Mouse (Mus musculus) erythroblast, adult 5-6 weeks (primary cell): Measurements from ENCODE around the gene Jun. TPM values are rescaled to one million over a fixed set of nuclear protein-coding genes. Genes with fewer than 3 reads are reported as not detected.

Experiments
- ATAC-seq: replicated peaks from 2 replicates; pipeline ENCODE4 v1.8.0; 2016; ENCODE audit warnings: moderate number of reproducible peaks, mild to moderate bottlenecking, moderate TSS enrichment, inconsistent platforms; ENCODE audit not compliant: poor library complexity, low FRiP score, severe bottlenecking
- total RNA-seq, 2 experiments: library from RNA; stranded (forward) in 1 of 2; stranded (reverse) in 1 of 2; fragments of 150-400 nt in 1 of 2; fragments of 200-764, 138-1000 nt in 1 of 2; gene quantifications; 2 replicates each; pipeline versions ENCODE4 v1.2.3 to v1.2.4; 2015 to 2017; ENCODE audit warnings: low replicate concordance in 2 of 2

Jun gene
- total RNA-seq (2015; ENCODE audit: low replicate concordance) (8.8 and 11.5 TPM in 2 replicates), total RNA-seq (2017; ENCODE audit: low replicate concordance) (13.4 and 21.8 TPM in 2 replicates)

GRCm38 (mm10) chr4:95052025-95052899, at the start of gene Jun:
TSS of gene Jun (minus strand) at chr4:95052222.
- peak; percentile 76 for ATAC-seq

- no peak for ATAC-seq
Measured at GRCm38 (mm10) chr4:95101684-95102083, 49.7 kb upstream of the Jun start.

GRCm38 (mm10) chr4:95100694-95101093, 48.7 kb upstream of the Jun start:
- no peak for ATAC-seq

- no peak for ATAC-seq
Measured at GRCm38 (mm10) chr4:95099373-95099772, 47.4 kb upstream of the Jun start.

GRCm38 (mm10) chr4:95098722-95099097, 46.7 kb upstream of the Jun start:
- ATAC-seq: no peak

GRCm38 (mm10) chr4:95097942-95098721, 46.1 kb upstream of the Jun start:
- no peak for ATAC-seq

GRCm38 (mm10) chr4:95096731-95097130, 44.7 kb upstream of the Jun start:
- no peak for ATAC-seq

- ATAC-seq: no peak
Measured at GRCm38 (mm10) chr4:95095911-95096310, 43.9 kb upstream of the Jun start.

- ATAC-seq: no peak
Measured at GRCm38 (mm10) chr4:95095355-95095754, 43.3 kb upstream of the Jun start.

- ATAC-seq: no peak
Measured at GRCm38 (mm10) chr4:95094700-95095113, 42.7 kb upstream of the Jun start.

GRCm38 (mm10) chr4:95093615-95094014, 41.6 kb upstream of the Jun start:
- no peak for ATAC-seq

- no peak for ATAC-seq
Measured at GRCm38 (mm10) chr4:95092516-95092915, 40.5 kb upstream of the Jun start.

GRCm38 (mm10) chr4:95091536-95091935, 39.5 kb upstream of the Jun start:
- no peak for ATAC-seq

- no peak for ATAC-seq
Measured at GRCm38 (mm10) chr4:95089968-95090367, 37.9 kb upstream of the Jun start.

- ATAC-seq: no peak
Measured at GRCm38 (mm10) chr4:95089053-95089452, 37.0 kb upstream of the Jun start.

- no peak for ATAC-seq
Measured at GRCm38 (mm10) chr4:95083957-95084356, 31.9 kb upstream of the Jun start.

- ATAC-seq: no peak
Measured at GRCm38 (mm10) chr4:95083191-95083729, 31.2 kb upstream of the Jun start.

- ATAC-seq: no peak
Measured at GRCm38 (mm10) chr4:95082481-95083088, 30.6 kb upstream of the Jun start.

- 0 out of 2 replicates have a peak, but pooled peaks have one; percentile 15 for ATAC-seq
Measured at GRCm38 (mm10) chr4:95081632-95082031, 29.6 kb upstream of the Jun start.

- ATAC-seq: no peak
Measured at GRCm38 (mm10) chr4:95078625-95079024, 26.6 kb upstream of the Jun start.
